Mouse (Mus musculus) ES-Bruce4 (cell line): ENCODE results near the gene Ifitm10. TPM values are rescaled to one million over a fixed set of nuclear protein-coding genes. Genes with fewer than 3 reads are reported as not detected.

Experiments
- H3K27ac ChIP-seq: 2 replicates; pipeline ENCODE4 v1.5.1; 2012; ENCODE audit warnings: low read length, inconsistent platforms; ENCODE audit not compliant: insufficient read depth
- H3K27me3 ChIP-seq: 2 replicates; pipeline ENCODE4 v1.6.1; 2012; ENCODE audit warnings: mild to moderate bottlenecking, low read length, inconsistent platforms; ENCODE audit not compliant: control insufficient read depth, poor library complexity, insufficient read depth, severe bottlenecking
- H3K36me3 ChIP-seq: 2 replicates; pipeline ENCODE4 v1.6.1; 2012; ENCODE audit warnings: inconsistent platforms, mild to moderate bottlenecking, low read length, moderate library complexity; ENCODE audit not compliant: control insufficient read depth, poor library complexity, insufficient read depth, severe bottlenecking
- H3K4me1 ChIP-seq: one replicate; pipeline ENCODE4 v1.8.1; 2011; ENCODE audit warnings: low read length; ENCODE audit not compliant: control insufficient read depth, insufficient read depth
- H3K4me3 ChIP-seq: 2 replicates; pipeline ENCODE4 v1.5.1; 2011; ENCODE audit warnings: low read depth, mild to moderate bottlenecking, low read length
- H3K9ac ChIP-seq: 2 replicates; pipeline ENCODE4 v1.6.1; 2012; ENCODE audit warnings: low read depth, mild to moderate bottlenecking, inconsistent platforms; ENCODE audit not compliant: poor library complexity, severe bottlenecking
- H3K9me3 ChIP-seq: replicated peaks from 2 replicates; pipeline ENCODE4 v1.6.1; 2012; ENCODE audit warnings: mild to moderate bottlenecking, low read length, inconsistent platforms; ENCODE audit not compliant: control insufficient read depth, poor library complexity, insufficient read depth, severe bottlenecking
- CTCF ChIP-seq: IDR thresholded peaks from one replicate; pipeline ENCODE4 v1.8.1; 2011; ENCODE audit warnings: low read depth, low read length
- EP300 ChIP-seq: IDR thresholded peaks from 2 replicates; pipeline ENCODE4 v1.6.1; 2011; ENCODE audit warnings: low read depth, low read length; ENCODE audit not compliant: insufficient read depth
- POLR2A ChIP-seq: IDR thresholded peaks from one replicate; pipeline ENCODE4 v1.8.1; 2011; ENCODE audit warnings: low read length; ENCODE audit not compliant: insufficient read depth
- polyA plus RNA-seq: library from polyadenylated mRNA; stranded (reverse); fragments of >200 nt; gene quantifications from 2 replicates; pipeline ENCODE4 v1.2.4, GENCODE M21; 2011; ENCODE audit warnings: low read depth; ENCODE audit not compliant: missing spikeins, insufficient read depth, insufficient read length

The Ifitm10 gene
- polyA plus RNA-seq, result 0.90 TPM in 1 of 2 replicates, not detected in the other

DNA sequence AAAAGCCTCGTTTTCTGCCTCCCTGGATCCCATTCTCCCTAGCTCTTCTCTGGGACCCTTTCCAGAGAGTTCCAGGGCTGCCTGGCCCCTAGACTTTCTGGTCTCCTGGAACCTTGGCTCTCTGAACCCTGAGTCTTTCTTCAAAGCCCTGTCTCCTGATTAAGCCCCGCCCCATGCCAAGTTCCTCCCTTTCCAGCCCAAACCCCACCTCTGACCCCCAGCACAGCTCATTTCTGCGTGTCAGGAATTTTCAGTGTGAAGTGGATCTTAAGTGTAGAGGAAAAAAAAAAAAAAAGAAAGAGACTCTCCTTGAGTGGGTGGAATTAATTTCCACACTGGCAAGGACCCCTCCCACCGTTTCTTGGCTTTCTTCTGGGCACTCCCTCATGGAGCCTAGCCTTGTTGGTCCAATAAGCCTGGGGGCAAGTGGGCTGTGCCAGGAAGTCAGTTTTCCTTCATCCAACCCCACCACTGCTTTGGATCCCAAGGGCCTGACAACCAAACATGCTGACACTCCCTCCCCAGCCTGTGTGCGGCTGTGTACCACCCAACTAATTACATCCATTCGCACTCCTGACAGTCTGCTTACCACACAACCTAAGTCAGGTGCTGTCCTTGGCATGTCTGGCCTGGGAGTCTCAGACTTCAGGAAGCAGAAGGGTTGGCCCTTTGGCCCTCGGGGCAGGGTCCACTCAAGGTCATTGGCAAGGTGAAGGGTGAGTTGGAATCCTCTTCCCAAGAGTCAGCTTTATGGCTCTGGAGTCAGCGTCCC, at the start of gene Ifitm10:
Ifitm10 (minus strand) TSS at position 113 of the 772 bp plus-strand sequence.
- Histone ChIP-seq H3K9me3 (no peaks in the 10 kb centered on the region), H3K9ac (no peak within 1 kb of the TSS), H3K4me3 (no peak within 1 kb of the TSS), H3K27me3 (no peaks in the 10 kb centered on the region), H3K36me3 (peaks cover 19% of the 10 kb centered on the region), H3K27ac (no peak within 1 kb of the TSS), H3K4me1 (peaks cover 4% of the 10 kb centered on the region)
- TF ChIP-seq POLR2A, result no peak
- no peak for TF ChIP-seq EP300
- TF ChIP-seq CTCF, result no peak

DNA sequence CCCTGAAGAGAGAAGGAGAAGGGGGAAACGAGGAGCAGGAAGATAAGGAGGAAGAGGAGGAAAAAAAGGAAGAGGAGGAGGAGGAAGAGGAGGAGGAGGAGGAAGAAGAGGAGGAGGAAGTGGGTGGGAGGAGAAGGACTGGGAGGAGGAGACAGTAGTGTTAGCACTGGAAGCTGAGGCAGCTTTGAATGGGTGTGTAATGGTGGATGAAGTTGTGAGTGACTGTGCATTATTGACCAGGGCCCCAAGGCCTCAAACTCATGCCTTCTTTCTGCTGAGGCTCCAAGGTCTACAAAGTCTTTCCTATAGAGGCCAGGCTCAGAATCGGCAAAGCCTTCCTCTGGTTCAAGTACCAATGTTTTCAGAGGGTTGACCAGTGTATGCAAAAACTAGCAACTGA, 48.3 kb upstream of the Ifitm10 start:
- Histone ChIP-seq H3K36me3 (no peaks in the 10 kb centered on the region), H3K4me1 (no peaks in the 10 kb centered on the region), H3K27me3 (no peaks in the 10 kb centered on the region), H3K9me3 (peaks cover 5% of the 10 kb centered on the region), H3K4me3 (no peak overlapping the region), H3K9ac (no peak overlapping the region), H3K27ac (no peak overlapping the region)
- TF ChIP-seq POLR2A (no peak), CTCF (no peak), EP300 (no peak)

GRCm38 (mm10) chr7:142419887-142420286, 46.3 kb upstream of the Ifitm10 start:
- no peak for TF ChIP-seq POLR2A
- TF ChIP-seq CTCF, result no peak
- no peaks in the 10 kb centered on the region for H3K36me3 ChIP-seq

GRCm38 (mm10) chr7:142418679-142419078, 45.1 kb upstream of the Ifitm10 start:
- H3K27ac ChIP-seq, result no peak overlapping the region
- peaks cover 5% of the 10 kb centered on the region for H3K9me3 ChIP-seq
- no peak overlapping the region for H3K9ac ChIP-seq
- no peaks in the 10 kb centered on the region for H3K36me3 ChIP-seq
- no peak overlapping the region for H3K4me3 ChIP-seq
- no peaks in the 10 kb centered on the region for H3K27me3 ChIP-seq
- TF ChIP-seq CTCF (peak; percentile 27), EP300 (no peak)
- H3K4me1 ChIP-seq, result no peaks in the 10 kb centered on the region

More at GRCm38 (mm10) chr7:142419887-142420286, 46.3 kb upstream of the Ifitm10 start:
- no peak overlapping the region for H3K27ac ChIP-seq
- no peaks in the 10 kb centered on the region for H3K4me1 ChIP-seq
- no peaks in the 10 kb centered on the region for H3K27me3 ChIP-seq
- no peak overlapping the region for H3K9ac ChIP-seq
- H3K9me3 ChIP-seq, result peaks cover 5% of the 10 kb centered on the region
- no peak overlapping the region for H3K4me3 ChIP-seq

DNA sequence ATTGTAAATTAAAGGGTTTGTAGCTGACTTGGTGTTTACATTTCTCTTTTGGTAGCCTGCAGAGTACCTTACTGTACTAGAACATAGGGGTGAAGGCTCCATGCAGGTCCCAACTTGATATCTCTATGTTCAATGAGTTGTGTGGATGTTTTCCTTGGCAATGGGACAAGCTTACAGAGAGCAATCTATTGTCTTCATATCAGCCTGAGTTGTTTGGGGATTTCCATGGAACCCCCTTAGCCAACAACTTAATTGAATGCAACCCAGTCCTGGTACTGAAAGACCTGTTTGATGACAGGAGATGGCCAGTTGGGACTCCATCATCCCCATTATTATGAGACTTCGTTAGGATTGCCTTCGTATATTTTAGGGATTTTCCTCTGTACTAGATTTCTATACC, 44.5 kb upstream of the Ifitm10 start:
- no peak overlapping the region for H3K4me3 ChIP-seq
- H3K27ac ChIP-seq, result no peak overlapping the region
- H3K4me1 ChIP-seq, result no peaks in the 10 kb centered on the region
- no peak for TF ChIP-seq POLR2A
- no peak for TF ChIP-seq CTCF
- no peak for TF ChIP-seq EP300
- H3K9me3 ChIP-seq, result peaks cover 5% of the 10 kb centered on the region
- H3K27me3 ChIP-seq, result no peaks in the 10 kb centered on the region
- H3K9ac ChIP-seq, result no peak overlapping the region
- H3K36me3 ChIP-seq, result no peaks in the 10 kb centered on the region

DNA sequence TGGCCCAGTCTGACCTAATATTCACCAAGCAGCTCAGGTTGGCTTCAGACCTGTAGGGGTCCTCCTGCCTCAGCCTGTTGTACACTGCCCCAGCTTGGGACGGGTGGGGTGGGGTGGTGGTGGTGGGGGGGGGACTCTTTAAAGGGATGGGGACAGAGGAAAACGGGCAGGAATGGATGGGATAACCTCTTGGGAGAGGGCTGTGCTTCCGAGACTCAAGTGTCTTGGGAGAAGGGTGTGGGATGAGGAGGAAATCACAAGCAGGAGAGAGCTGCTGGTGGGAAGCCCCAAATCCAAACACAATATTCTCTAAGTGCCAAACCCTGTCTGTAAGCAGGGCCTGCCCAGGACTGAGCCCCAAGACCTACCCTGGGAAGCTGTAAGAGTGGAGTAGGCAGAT, 42.7 kb upstream of the Ifitm10 start:
- Histone ChIP-seq H3K27me3 (no peaks in the 10 kb centered on the region), H3K4me3 (no peak overlapping the region), H3K9me3 (peaks cover 5% of the 10 kb centered on the region), H3K9ac (no peak overlapping the region), H3K4me1 (no peaks in the 10 kb centered on the region), H3K36me3 (no peaks in the 10 kb centered on the region), H3K27ac (no peak overlapping the region)
- no peak for TF ChIP-seq POLR2A
- TF ChIP-seq EP300, result no peak
- no peak for TF ChIP-seq CTCF
